Mouse (Mus musculus) ES-E14 (cell line): ENCODE data around the gene Tlr9. TPM values are rescaled to one million over a fixed set of nuclear protein-coding genes. Genes with fewer than 3 reads are reported as not detected.

Source experiments
- DNase-seq: peaks from one replicate; pipeline ENCODE4 v3.0.0-alpha.2; 2013; ENCODE audit warnings: low read depth, low spot score
- H3K27ac ChIP-seq: 2 replicates; pipeline ENCODE4 v1.5.1; 2012; ENCODE audit warnings: low read depth, mild to moderate bottlenecking, low read length, moderate library complexity, mixed read lengths; ENCODE audit not compliant: poor library complexity, insufficient read depth, severe bottlenecking
- H3K36me3 ChIP-seq: 2 replicates; pipeline ENCODE4 v1.6.1; 2012; ENCODE audit warnings: mild to moderate bottlenecking, low read length, moderate library complexity, mixed read lengths; ENCODE audit not compliant: control insufficient read depth, poor library complexity, insufficient read depth, severe bottlenecking
- H3K4me1 ChIP-seq, 2 experiments: fragments of 150-350 bp in 1 of 2; sonication (generic) in 1 of 2; 2 replicates each; pipeline ENCODE4 v1.6.1; 2012; ENCODE audit warnings: low read length in 2 of 2, mild to moderate bottlenecking in 1 of 2, mixed read lengths in 1 of 2; ENCODE audit not compliant: control insufficient read depth in 2 of 2, insufficient read depth in 2 of 2, poor library complexity in 1 of 2
- H3K4me3 ChIP-seq, 2 experiments: fragments of 150-350 bp in 1 of 2; sonication (generic) in 1 of 2; 2 replicates each; pipeline ENCODE4 v1.5.1; 2012; ENCODE audit warnings: low read length in 2 of 2, low read depth in 1 of 2, mild to moderate bottlenecking in 1 of 2, mixed read lengths in 1 of 2; ENCODE audit not compliant: insufficient read depth in 1 of 2, poor library complexity in 1 of 2, severe bottlenecking in 1 of 2
- H3K9ac ChIP-seq: 2 replicates; pipeline ENCODE4 v1.6.1; 2012; ENCODE audit warnings: low read depth, mild to moderate bottlenecking, low read length, mixed read lengths; ENCODE audit not compliant: poor library complexity, insufficient read depth, severe bottlenecking
- H3K9me3 ChIP-seq: fragments of 150-350 bp; sonication (generic); 2 replicates; pipeline ENCODE4 v1.6.1; 2012; ENCODE audit warnings: low read depth, mild to moderate bottlenecking, low read length; ENCODE audit not compliant: control insufficient read depth, insufficient read depth
- CHD2 ChIP-seq: IDR thresholded peaks from 2 replicates; pipeline ENCODE4 v1.6.1; 2014; ENCODE audit warnings: mild to moderate bottlenecking, low read depth, low read length, inconsistent platforms
- HCFC1 ChIP-seq: IDR thresholded peaks from 2 replicates; pipeline ENCODE4 v1.6.1; 2012; ENCODE audit warnings: low read length, inconsistent platforms, borderline replicate concordance; ENCODE audit not compliant: insufficient read depth
- MAFK ChIP-seq: IDR thresholded peaks from 2 replicates; pipeline ENCODE4 v1.6.1; 2014; ENCODE audit warnings: mild to moderate bottlenecking, low read depth, low read length, inconsistent platforms; ENCODE audit not compliant: insufficient read depth
- ZC3H11A ChIP-seq: IDR thresholded peaks from 2 replicates; pipeline ENCODE4 v1.6.1; 2012; ENCODE audit warnings: low read depth, mild to moderate bottlenecking, inconsistent platforms, low read length, borderline replicate concordance
- ZNF384 ChIP-seq: IDR thresholded peaks from 2 replicates; pipeline ENCODE4 v1.6.1; 2012; ENCODE audit warnings: low read depth, low read length, inconsistent platforms
- in situ Hi-C, 2 experiments: fragments of 600-800 bp; cut with MboI; formaldehyde crosslinking; loops; one replicate each; pipeline ENCODE4 v1.15.1; 2025; ENCODE audit warnings: low sequenced_read_pairs in 2 of 2, inconsistent platforms in 1 of 2; ENCODE audit not compliant: unreplicated experiment in 2 of 2
- total RNA-seq: library from RNA; depleted of rRNA; stranded (reverse); fragments of 300-350 nt; gene quantifications from 2 replicates; pipeline ENCODE4 v1.2.3, GENCODE M21; 2012

Gene Tlr9
- total RNA-seq, 1 experiment: 0.09 TPM

GRCm38 (mm10) chr9:106179454-106179853, 42.9 kb upstream of the Tlr9 start:
- in situ Hi-C loops: no loop called here
- peak overlapping the region; percentile 58; the same call in 1 of the 2 replicates for H3K27ac ChIP-seq
- H3K9ac ChIP-seq: no peak overlapping the region
- TF ChIP-seq HCFC1 (no peak), ZNF384 (no peak; the same call in 1 of the 2 replicates), MAFK (no peak), CHD2 (no peak), ZC3H11A (no peak)
- H3K4me1 ChIP-seq: peaks cover 6 to 9% of the 10 kb centered on the region in 2 experiments; a peak in 3 of 4 replicates
- peaks cover 49% of the 10 kb centered on the region for H3K36me3 ChIP-seq
- DNase-seq: no peak
- no peaks in the 10 kb centered on the region for H3K9me3 ChIP-seq
- H3K4me3 ChIP-seq: peak overlapping the region in 1 of 2 experiments; percentile 8; a peak in 1 of 4 replicates

GRCm38 (mm10) chr9:106179964-106180363, 42.4 kb upstream of the Tlr9 start:
- Histone ChIP-seq H3K27ac (peak overlapping the region; percentile 58; the same call in 1 of the 2 replicates), H3K4me3 (peak overlapping the region in 1 of 2 experiments; percentile 8; a peak in 1 of 4 replicates), H3K36me3 (peaks cover 52% of the 10 kb centered on the region), H3K9ac (no peak overlapping the region), H3K4me1 (peaks cover 6 to 7% of the 10 kb centered on the region in 2 experiments; a peak in 3 of 4 replicates), H3K9me3 (no peaks in the 10 kb centered on the region)
- DNase-seq: no peak
- TF ChIP-seq ZC3H11A (no peak), MAFK (no peak), ZNF384 (peak; percentile 62), HCFC1 (no peak), CHD2 (peak; percentile 26; the same call in 1 of the 2 replicates)
- in situ Hi-C loops: no loop called here

GRCm38 (mm10) chr9:106182146-106182545, 40.3 kb upstream of the Tlr9 start:
- Histone ChIP-seq H3K4me3 (no peak overlapping the region), H3K9me3 (no peaks in the 10 kb centered on the region), H3K9ac (no peak overlapping the region), H3K4me1 (peaks cover 6 to 7% of the 10 kb centered on the region in 2 experiments; a peak in 3 of 4 replicates), H3K27ac (no peak overlapping the region), H3K36me3 (peaks cover 55% of the 10 kb centered on the region)
- in situ Hi-C loops: no loop called here
- no peak for DNase-seq
- TF ChIP-seq ZNF384: no peak
- TF ChIP-seq ZC3H11A: no peak
- TF ChIP-seq CHD2: no peak
- no peak for TF ChIP-seq MAFK
- no peak for TF ChIP-seq HCFC1

GRCm38 (mm10) chr9:106183996-106184395, 38.4 kb upstream of the Tlr9 start:
- Histone ChIP-seq H3K9me3 (no peaks in the 10 kb centered on the region), H3K4me1 (peaks cover 0 to 3% of the 10 kb centered on the region in 2 experiments; a peak in 2 of 4 replicates), H3K36me3 (peaks cover 56% of the 10 kb centered on the region), H3K9ac (no peak overlapping the region), H3K4me3 (no peak overlapping the region), H3K27ac (no peak overlapping the region)
- TF ChIP-seq CHD2 (no peak), ZC3H11A (no peak), ZNF384 (no peak), HCFC1 (no peak), MAFK (no peak)
- no peak for DNase-seq
- in situ Hi-C loops: no loop called here
